Mouse (Mus musculus) small intestine, adult 2 months (tissue): Measurements from ENCODE around the gene Ly86.

Experiments
- CTCF ChIP-seq: fragments of 200-500 bp; IDR thresholded peaks from 2 replicates; pipeline ENCODE4 v1.5.1; 2012; ENCODE audit warnings: low read depth, mild to moderate bottlenecking, control low read depth, inconsistent platforms, low read length, moderate library complexity, mixed read lengths; ENCODE audit not compliant: insufficient replicate concordance, insufficient read length; ENCODE audit errors: extremely low read depth
- POLR2A ChIP-seq: fragments of 200-500 bp; IDR thresholded peaks from 2 replicates; pipeline ENCODE4 v1.6.1; 2012; ENCODE audit warnings: low read depth, mild to moderate bottlenecking, control low read depth, inconsistent platforms, low read length, moderate library complexity

GRCm38 (mm10) chr13:37353016-37353415, 8.0 kb downstream of the Ly86 start:
- TF ChIP-seq CTCF (no peak), POLR2A (no peak)
